Mouse (Mus musculus) embryo, embryonic 9.5 days (tissue): ENCODE measurements around the gene Spryd3.

ENCODE experiments used
- DNase-seq: peaks from one replicate; pipeline ENCODE4 v3.0.0-alpha.2; 2017; ENCODE audit errors: extremely low spot score

Gene Spryd3

DNA sequence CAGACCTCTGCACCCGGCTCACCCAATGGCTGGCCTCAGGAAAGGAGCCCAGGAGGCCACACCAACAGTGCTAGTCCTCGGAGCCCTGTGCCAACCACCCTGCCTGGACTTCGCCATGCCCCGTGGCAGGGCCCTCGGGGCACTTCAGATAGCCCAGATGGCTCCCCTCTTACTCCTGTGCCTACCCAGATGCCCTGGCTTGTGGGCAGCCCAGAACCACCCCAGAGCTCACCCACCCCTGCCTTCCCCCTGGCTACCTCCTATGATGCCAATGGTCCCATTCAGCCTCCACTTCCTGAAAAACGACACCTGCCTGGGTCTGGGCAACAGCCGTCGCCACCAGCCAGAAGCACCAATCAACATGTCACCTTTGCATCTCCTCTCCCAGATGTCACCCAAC is 23.2 kb downstream of the Spryd3 start:
- DNase-seq: no peak

DNA sequence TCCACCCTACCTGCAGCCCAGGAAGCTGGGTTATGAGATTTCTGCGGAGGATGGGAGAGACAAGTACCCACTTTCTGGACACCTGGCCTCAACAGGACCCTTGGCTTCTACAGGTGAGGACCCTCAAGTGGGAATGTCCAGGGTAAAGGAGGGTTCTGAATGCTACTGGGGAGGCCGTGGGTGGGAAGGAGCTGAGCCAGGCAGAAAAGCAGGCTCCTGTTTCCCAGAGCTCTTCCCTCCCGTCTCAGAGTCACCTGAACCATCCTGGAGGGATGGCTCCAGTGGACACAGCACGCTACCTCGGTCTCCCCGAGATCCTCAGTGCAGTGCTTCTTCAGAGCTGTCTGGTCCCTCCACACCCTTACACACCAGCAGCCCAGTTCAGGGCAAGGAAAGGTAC is 23.9 kb downstream of the Spryd3 start:
- DNase-seq: no peak

DNA sequence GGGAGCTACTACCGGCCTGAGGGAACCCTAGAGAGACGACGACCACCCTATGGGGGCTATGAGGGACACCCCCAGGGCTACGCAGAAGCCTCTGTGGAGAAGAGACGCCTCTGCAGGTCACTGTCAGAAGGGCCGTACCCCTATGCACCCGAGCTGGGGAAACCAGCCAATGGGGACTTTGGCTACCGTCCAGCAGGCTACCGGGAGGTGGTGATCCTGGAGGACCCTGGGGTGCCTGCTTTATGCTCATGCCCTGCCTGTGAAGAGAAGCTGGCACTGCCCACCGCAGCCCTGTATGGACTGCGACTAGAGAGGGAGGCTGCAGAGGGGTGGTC is 24.6 kb downstream of the Spryd3 start:
- DNase-seq: no peak

DNA sequence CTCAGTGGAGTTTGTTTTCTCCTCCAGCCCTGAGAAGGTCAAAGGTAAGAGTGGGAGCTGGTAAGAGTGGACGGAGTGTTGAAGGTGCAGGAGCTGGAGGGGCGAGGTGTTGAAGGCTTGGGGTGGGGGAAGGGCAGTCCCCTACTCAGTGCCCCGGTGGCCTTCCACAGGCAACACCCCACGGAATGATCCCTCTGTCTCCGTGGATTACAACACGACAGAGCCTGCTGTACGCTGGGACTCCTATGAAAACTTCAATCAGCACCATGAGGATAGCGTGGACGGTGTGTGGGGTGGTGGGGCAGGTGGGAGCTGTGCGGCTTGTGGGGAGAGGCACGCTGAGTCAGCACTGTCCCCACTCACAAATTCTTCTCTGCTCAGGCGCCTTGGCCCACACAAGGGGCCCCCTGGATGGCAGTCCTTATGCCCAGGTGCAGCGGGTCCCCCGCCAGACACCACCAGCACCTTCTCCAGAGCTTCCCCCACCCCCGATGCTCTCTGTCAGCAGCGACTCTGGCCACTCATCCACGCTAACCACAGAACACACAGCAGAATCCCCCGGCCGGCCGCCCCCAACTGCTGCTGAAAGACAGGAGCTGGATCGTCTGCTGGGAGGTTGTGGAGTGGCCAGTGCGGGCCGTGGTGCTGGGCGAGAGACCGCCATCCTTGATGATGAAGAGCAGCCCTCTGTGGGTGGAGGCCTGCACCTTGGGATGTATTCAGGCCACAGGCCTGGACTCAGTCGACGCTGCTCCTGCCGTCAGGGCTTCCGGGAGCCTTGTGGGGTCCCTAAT is 25.1 kb downstream of the Spryd3 start:
- DNase-seq: no peak

GRCm38 (mm10) chr15:102110271-102110670 is 25.8 kb downstream of the Spryd3 start:
- DNase-seq: no peak

- DNase-seq: peak; percentile 76
These were observed 27.1 kb downstream of the Spryd3 start for GRCm38 (mm10) chr15:102108651-102109525.

DNA sequence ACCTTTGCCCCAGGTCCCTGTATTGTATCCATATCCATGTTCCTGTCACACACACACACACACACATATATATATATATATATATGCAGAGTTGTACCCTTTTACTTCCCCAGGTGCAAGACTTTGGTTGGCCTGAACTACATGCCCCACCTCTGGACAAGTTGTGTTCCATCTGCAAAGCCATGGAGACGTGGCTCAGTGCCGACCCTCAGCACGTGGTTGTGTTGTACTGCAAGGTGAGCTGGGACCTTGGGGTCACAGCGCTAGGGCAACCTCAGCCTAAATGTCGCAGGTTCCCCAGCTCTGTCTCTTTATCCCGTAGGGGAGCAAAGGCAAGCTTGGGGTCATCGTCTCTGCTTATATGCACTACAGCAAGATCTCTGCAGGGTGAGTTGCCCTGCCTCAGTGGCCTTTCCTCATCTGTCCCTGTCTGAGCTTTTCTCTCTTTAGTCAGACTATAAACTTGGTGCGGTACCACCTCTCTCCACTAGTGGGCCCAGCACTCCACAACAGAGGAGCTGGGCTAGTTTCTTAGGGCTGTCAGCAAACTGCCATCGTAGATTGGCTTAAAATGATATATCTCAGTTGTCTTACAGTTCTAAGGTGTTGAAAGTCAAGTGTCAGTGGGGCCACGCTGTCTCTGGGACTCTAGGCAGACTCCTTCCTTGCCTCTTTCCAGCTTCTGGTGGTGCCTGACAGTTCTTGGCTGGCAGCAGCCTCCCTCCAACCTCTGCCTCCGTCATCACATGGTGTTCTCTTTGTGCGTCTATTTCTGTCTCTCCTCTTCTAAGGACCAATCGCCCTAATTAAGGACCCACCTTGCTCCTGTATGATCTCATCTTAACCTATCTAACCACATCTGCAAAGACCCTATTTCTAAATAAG is 28.1 kb downstream of the Spryd3 start:
- peak; percentile 69 for DNase-seq

DNA sequence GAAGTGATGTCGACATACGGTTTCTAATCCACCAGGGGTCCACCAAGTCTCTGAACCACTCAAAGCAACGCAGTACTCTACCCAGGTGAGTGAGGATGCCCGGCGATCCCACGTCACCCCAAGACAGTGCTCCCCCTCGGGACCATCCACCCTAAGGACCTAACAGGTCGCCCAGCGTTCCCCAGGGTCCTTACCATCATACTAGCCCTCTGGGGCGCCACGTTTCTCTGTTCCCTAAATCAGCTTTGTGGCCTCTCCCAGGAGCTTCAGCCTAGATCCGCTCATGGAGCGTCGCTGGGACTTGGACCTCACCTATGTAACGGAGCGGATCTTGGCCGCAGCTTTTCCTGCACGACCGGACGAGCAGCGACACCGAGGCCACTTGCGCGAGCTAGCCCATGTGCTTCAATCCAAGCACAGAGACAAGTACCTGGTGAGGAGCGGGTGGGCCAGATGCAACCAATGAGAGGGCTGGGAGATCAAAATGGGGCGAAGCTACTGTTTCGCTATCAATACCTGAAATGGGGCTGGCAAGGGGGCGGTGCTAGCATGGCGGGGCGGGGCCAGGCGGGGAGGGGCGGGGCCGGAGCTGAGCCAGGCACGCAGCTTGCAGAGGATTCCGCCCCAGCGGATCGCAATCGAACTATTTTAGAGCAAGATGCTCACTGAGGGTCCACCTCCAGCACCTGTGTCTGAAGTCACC is 29.1 kb downstream of the Spryd3 start:
- peak; percentile 59 for DNase-seq

DNA sequence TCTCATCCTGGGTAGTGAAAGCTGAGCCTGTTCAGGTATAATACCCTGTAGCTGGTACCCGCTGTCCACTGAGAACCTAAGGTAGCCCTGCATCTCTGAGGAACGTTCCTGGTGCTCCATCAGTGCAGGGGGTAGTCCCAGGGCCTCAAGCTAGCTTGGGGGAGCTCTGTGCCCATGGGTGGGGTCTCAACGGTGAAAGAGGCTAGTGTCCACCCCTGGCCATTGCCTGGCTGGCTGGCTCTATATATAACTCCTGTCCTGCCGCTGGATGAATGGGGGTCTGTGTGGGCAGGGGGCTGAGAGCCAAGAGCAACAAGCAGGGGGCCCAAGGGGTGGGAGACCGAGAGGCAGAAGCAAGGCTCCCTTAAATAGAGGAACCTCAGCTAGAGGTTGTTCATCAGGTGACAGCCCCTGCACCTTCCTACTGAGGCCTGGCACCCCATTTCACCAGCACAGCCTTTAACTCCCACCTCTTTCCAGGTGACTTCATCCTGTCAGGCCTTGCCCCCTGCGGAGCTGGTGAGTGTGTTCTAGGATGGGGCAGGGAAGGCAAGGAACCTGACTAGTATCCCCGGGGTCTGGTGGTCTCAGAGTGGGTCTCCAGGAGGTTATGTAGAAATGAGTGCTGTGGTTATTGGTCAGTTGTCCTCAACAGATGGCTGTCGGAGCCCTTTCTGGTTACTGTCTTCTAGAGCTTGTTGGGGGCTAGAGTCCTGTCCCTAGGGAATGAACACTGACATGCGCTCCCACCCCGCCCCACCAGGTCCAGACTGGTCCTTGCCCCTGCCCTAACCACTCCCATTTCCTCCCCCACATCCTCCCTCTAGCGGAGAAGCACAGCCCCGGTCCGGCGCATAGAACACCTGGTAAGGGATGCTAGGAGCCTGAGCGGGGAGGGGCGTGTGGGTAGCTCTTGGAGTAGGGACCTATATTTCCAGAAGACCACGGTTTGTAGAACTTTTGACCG is 30.0 kb downstream of the Spryd3 start:
- peak; percentile 47 for DNase-seq

- DNase-seq: no peak
These were observed 30.7 kb downstream of the Spryd3 start for GRCm38 (mm10) chr15:102105360-102105759.

DNA sequence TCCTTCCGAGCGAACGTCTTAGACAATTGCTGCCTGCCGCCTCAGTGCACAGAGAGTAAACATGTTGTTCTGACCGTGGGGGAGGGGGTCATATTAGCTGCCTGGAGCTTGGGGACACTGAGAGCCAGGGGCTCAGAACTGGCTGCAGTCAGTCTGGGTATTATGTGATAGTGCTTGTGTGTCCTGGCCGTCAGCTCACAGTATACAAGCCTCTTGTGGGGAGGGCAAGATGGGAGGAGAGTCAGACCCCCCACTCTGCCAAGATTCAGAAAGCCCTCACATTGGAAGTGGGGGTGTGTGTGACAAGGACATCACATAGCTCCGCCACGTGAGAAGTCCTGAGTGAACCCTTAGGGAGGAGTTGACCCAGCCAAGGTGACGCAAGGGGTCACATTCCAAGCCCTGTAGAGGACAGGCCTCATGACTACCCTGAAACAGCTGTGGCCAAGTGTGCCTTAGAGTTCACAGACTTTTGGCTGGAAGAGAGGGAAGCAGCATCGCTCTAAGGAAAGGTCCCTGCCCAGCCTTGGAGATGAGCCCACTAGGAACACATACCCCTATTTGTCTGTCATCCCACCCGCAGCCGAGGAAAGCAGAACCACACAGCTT is 32.0 kb downstream of the Spryd3 start:
- peak; percentile 57 for DNase-seq

- DNase-seq: peak; percentile 68
These were observed 32.6 kb downstream of the Spryd3 start for GRCm38 (mm10) chr15:102103371-102103946.

- DNase-seq: no peak
These were observed 33.4 kb downstream of the Spryd3 start for GRCm38 (mm10) chr15:102102548-102103121.

- DNase-seq: no peak
These were observed 34.1 kb downstream of the Spryd3 start for GRCm38 (mm10) chr15:102101672-102102541.

- DNase-seq: peak; percentile 23
These were observed 34.9 kb downstream of the Spryd3 start for GRCm38 (mm10) chr15:102100996-102101671.

- DNase-seq: peak; percentile 80
These were observed 35.7 kb downstream of the Spryd3 start, which contains the start of gene Tns2 for GRCm38 (mm10) chr15:102100161-102100981. TSS of gene Tns2 (plus strand) at chr15:102100413.
